Mouse (Mus musculus): ENCODE measurements around the gene Gm17416. TPM values are rescaled to one million over a fixed set of nuclear protein-coding genes. Genes with fewer than 3 reads are reported as not detected.
A peak's percentile ranks its signal among the peaks of the same experiment; 100 is the strongest.

Gene Gm17416
- total RNA-seq (2012; rRNA removed) (not detected in 2 replicates), polyA plus RNA-seq (2012; ENCODE audit: insufficient read depth in 1 of 2, insufficient read length in 2 of 2, low read depth in 1 of 2, low replicate concordance in 2 of 2, missing spikeins in 1 of 2) (not detected)

DNA sequence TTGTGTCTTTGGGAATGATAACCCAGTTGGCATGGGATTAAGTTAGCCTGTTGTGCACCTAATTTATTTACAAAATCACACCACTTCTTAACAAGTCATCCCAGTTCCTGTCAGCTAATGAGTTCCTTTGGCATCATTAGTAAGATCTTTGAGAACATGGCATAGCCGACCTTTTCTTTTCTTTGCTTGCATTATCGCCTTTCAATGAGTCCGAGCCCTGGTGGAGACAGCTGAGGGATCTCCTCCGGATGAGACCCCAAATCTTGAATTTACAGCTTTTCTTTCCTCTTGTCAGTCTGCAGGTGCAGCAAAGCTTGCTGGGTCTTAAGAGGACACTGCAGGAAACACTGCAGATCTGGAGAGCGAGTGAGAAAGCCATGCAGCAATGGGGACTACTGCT, at the start of gene Gm17416:
TSS of gene Gm17416 (plus strand) at position 301 of the 400 bp plus-strand sequence.
- Histone ChIP-seq H3K27ac (ENCODE audit: control insufficient read depth, low read depth, low read length) (no peak within 1 kb of the TSS), H3K4me3 (ENCODE audit: control insufficient read depth in 1 of 2, insufficient read depth in 1 of 2, low read depth in 2 of 2, low read length in 2 of 2) (no peak within 1 kb of the TSS), H3K27me3 (ENCODE audit: control insufficient read depth in 1 of 2, insufficient read depth in 2 of 2, low read length in 2 of 2) (peaks cover 9 to 14% of the 10 kb centered on the region in 2 experiments), H3K79me2 (ENCODE audit: control insufficient read depth, insufficient read depth, low read length, poor library complexity) (no peaks in the 10 kb centered on the region), H3K36me3 (ENCODE audit: control insufficient read depth in 1 of 2, insufficient read depth in 2 of 2, low read length in 2 of 2) (no peaks in the 10 kb centered on the region), H3K9ac (ENCODE audit: control insufficient read depth, low read depth, low read length, poor library complexity, severe bottlenecking) (no peak within 1 kb of the TSS), H3K4me1 (ENCODE audit: control insufficient read depth in 1 of 2, insufficient read depth in 2 of 2, low read length in 2 of 2) (no peaks in the 10 kb centered on the region), H3K9me3 (replicated peaks; ENCODE audit: insufficient read depth, low read length) (no peaks in the 10 kb centered on the region)
- no peak for DNase-seq (ENCODE audit: low read depth, low spot score)
- TF ChIP-seq TAL1 (IDR thresholded peaks at IDR 0.05; ENCODE audit: low read length): no peak
- no peak for TF ChIP-seq RAD21 (IDR thresholded peaks at IDR 0.05; ENCODE audit: low read depth, low read length)

DNA sequence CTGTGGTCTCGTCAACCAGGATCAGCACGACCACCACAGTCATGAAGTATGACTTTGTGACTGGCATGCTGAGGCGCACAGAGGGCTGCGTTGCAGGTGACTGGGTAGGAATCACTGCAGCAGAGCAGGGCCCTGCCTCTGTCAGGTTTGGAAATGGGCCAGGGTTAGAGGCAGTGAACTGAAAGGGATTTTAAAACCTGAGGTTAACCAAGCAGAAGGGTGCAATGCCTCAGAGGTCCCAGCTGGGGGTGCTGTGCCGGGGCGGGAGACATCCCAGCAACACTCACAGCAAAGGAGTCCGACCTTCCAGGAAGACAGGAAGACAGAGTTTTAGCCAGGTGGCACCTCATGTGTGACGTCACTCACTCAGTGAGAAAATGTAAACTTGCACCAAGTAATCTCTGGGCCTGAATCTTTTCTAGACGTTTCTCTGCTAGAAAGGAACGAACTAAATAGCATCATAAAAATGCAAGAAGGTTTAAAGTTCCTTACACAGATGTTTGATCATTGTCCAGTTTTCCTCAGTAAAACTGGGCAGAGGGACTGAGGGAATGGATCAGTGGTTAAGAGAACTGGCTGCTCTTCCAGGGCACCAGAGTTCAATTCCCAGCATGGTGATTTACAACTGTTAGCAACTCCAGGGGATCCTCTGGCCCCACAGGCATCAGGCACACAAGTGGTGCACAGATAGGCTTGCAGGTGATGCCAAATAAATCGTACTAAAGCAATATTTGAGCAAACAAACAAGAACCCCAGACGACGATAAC, 29.0 kb upstream of the Gm17416 start, which contains the start of gene Defb29:
TSS of gene Defb29 (minus strand) at position 155 of the 767 bp plus-strand sequence.
- DNase-seq (ENCODE audit: low read depth, low spot score): peak; percentile 15
- Histone ChIP-seq H3K9ac (ENCODE audit: control insufficient read depth, low read depth, low read length, poor library complexity, severe bottlenecking) (no peak within 1 kb of the TSS), H3K9me3 (replicated peaks; ENCODE audit: insufficient read depth, low read length) (no peaks in the 10 kb centered on the region), H3K4me3 (ENCODE audit: control insufficient read depth in 1 of 2, insufficient read depth in 1 of 2, low read depth in 2 of 2, low read length in 2 of 2) (no peak within 1 kb of the TSS), H3K36me3 (ENCODE audit: control insufficient read depth in 1 of 2, insufficient read depth in 2 of 2, low read length in 2 of 2) (no peaks in the 10 kb centered on the region), H3K27ac (ENCODE audit: control insufficient read depth, low read depth, low read length) (no peak within 1 kb of the TSS), H3K27me3 (ENCODE audit: control insufficient read depth in 1 of 2, insufficient read depth in 2 of 2, low read length in 2 of 2) (no peaks in the 10 kb centered on the region; a peak in 2 of 4 replicates), H3K4me1 (ENCODE audit: control insufficient read depth in 1 of 2, insufficient read depth in 2 of 2, low read length in 2 of 2) (no peaks in the 10 kb centered on the region), H3K79me2 (ENCODE audit: control insufficient read depth, insufficient read depth, low read length, poor library complexity) (no peaks in the 10 kb centered on the region)
- TF ChIP-seq BHLHE40 (IDR thresholded peaks at IDR 0.05; ENCODE audit: borderline replicate concordance, low read depth, low read length): no peak
- peak; percentile 30 to 42 (median 34); a peak in 5 of 6 replicates for TF ChIP-seq CTCF (IDR thresholded peaks at IDR 0.05 in 2 of 3, conservative IDR thresholded peaks at IDR 0.05 in 1 of 3; ENCODE audit: control insufficient read depth in 1 of 3, insufficient read depth in 1 of 3, low read depth in 2 of 3, low read length in 3 of 3, poor library complexity in 1 of 3, severe bottlenecking in 1 of 3)
- no peak for TF ChIP-seq MAX (IDR thresholded peaks at IDR 0.05; ENCODE audit: low read length)

DNA sequence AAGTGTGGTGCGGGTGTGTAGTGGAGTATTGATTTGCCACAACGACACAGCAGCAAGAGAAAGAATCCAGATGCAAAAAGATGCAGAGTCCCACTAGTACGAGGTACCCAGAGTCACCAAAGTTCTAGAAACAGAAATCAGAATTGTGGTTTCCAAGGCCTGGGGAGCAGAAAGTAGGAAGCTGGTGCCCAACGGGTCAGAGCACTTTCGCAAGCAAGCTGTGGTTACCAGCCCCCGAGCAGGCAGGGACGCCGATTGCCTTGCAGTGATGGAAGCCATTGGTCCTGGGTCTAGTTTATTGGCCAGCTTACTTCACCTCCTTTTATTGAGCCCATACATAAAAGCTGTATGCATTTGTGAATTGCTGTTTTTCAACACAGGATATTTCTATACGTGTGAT, 27.2 kb upstream of the Gm17416 start:
- Histone ChIP-seq H3K9ac (ENCODE audit: control insufficient read depth, low read depth, low read length, poor library complexity, severe bottlenecking) (no peak overlapping the region), H3K4me3 (ENCODE audit: control insufficient read depth in 1 of 2, insufficient read depth in 1 of 2, low read depth in 2 of 2, low read length in 2 of 2) (no peak overlapping the region), H3K4me1 (ENCODE audit: control insufficient read depth in 1 of 2, insufficient read depth in 2 of 2, low read length in 2 of 2) (no peaks in the 10 kb centered on the region), H3K9me3 (replicated peaks; ENCODE audit: insufficient read depth, low read length) (no peaks in the 10 kb centered on the region), H3K36me3 (ENCODE audit: control insufficient read depth in 1 of 2, insufficient read depth in 2 of 2, low read length in 2 of 2) (no peaks in the 10 kb centered on the region), H3K79me2 (ENCODE audit: control insufficient read depth, insufficient read depth, low read length, poor library complexity) (no peaks in the 10 kb centered on the region), H3K27ac (ENCODE audit: control insufficient read depth, low read depth, low read length) (no peak overlapping the region), H3K27me3 (ENCODE audit: control insufficient read depth in 1 of 2, insufficient read depth in 2 of 2, low read length in 2 of 2) (no peaks in the 10 kb centered on the region; a peak in 3 of 4 replicates)
- TF ChIP-seq TCF12 (IDR thresholded peaks at IDR 0.05; ENCODE audit: low read depth, low read length) (no peak), USF1 (IDR thresholded peaks at IDR 0.05; ENCODE audit: low read depth, low read length) (no peak), ZC3H11A (IDR thresholded peaks at IDR 0.05; ENCODE audit: low read depth, low read length) (no peak), GABPA (IDR thresholded peaks at IDR 0.05; ENCODE audit: low read depth, low read length) (no peak), SMC3 (IDR thresholded peaks at IDR 0.05; ENCODE audit: low read depth, low read length) (no peak), TAL1 (IDR thresholded peaks at IDR 0.05; ENCODE audit: low read length) (no peak), MYC (IDR thresholded peaks at IDR 0.05; ENCODE audit: low read depth, low read length) (no peak), MXI1 (IDR thresholded peaks at IDR 0.05; ENCODE audit: low read depth, low read length) (no peak), GATA1 (IDR thresholded peaks at IDR 0.05; ENCODE audit: low read depth, low read length) (no peak), CTCF (IDR thresholded peaks at IDR 0.05 in 2 of 3, conservative IDR thresholded peaks at IDR 0.05 in 1 of 3; ENCODE audit: control insufficient read depth in 1 of 3, insufficient read depth in 1 of 3, low read depth in 2 of 3, low read length in 3 of 3, poor library complexity in 1 of 3, severe bottlenecking in 1 of 3) (no peak), HCFC1 (IDR thresholded peaks at IDR 0.05; ENCODE audit: low read depth, low read length) (no peak), ZNF384 (IDR thresholded peaks at IDR 0.05; ENCODE audit: low read depth, low read length) (no peak)
- no peak for DNase-seq (ENCODE audit: low read depth, low spot score)

Measured in MEL (cell line).